Mouse (Mus musculus): ENCODE data around the gene Rnft1. TPM values are rescaled to one million over a fixed set of nuclear protein-coding genes. Genes with fewer than 3 reads are reported as not detected.
"Not testable (repeated sequence)": the region's sequence is repeated elsewhere in the genome, so short reads cannot be mapped to it uniquely, and the experiment has no call there.

Rnft1 gene
- polyA plus RNA-seq, 1 experiment from 2014 or later, result 17.2 TPM

DNA sequence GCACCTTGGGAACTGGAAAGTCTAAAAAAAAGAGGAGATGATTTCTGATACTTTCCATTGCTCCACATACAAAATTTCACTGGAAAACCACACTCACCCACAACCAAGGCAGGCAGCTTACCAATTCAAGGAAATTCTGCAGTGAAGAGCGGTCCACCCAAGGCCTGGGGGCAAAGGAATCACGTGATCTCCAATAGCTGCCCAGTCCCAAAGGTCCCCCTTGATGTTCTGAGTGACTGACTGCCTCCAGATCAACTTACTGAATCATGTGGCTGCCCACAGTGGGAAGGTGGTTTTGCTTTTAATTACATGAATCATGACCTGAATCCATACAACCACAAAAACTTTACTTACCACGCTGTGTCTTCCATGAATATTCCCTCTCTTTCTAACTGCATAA lies 32.8 kb downstream of the Rnft1 start:
- H3K4me3 ChIP-seq (replicated peaks), result no peak overlapping the region
- 89% methylated on average over 3 of the region's 3 CpGs for WGBS (ENCODE audit: insufficient replicate concordance)
- peaks cover 81% of the 10 kb centered on the region for H3K36me3 ChIP-seq (replicated peaks)
- H3K4me1 ChIP-seq (replicated peaks), result no peaks in the 10 kb centered on the region
- H3K4me2 ChIP-seq, result no peak overlapping the region
- no peak overlapping the region for H3K27ac ChIP-seq (replicated peaks)
- H3K9ac ChIP-seq, result no peak overlapping the region
- ATAC-seq (ENCODE audit: insufficient read depth), result no peak
- no peaks in the 10 kb centered on the region for H3K9me3 ChIP-seq (replicated peaks)
- no peaks in the 10 kb centered on the region for H3K27me3 ChIP-seq

DNA sequence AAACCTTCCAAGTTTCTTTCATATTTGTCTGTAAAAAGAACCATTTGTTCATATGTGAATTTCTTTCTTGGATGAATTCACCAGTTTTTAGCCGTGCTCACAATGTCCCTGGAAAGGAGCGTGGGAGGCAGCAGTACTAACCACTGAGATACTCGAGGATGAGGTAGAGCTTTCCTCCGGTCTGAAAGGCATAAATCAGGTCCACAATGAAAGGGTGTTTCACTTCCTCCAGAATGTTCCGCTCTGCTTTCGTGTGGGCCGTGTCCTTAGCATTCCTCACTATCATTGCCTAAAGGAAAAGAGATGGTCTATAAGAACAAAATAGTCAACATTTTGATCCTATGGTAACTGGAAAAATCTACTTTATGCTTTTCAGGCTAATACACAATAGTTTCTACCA lies 35.3 kb downstream of the Rnft1 start:
- no peak for ATAC-seq (ENCODE audit: insufficient read depth)
- no peak overlapping the region for H3K27ac ChIP-seq (replicated peaks)
- no peak overlapping the region for H3K4me3 ChIP-seq (replicated peaks)
- no peaks in the 10 kb centered on the region for H3K9me3 ChIP-seq (replicated peaks)
- WGBS (ENCODE audit: insufficient replicate concordance), result 80% methylated on average over 7 of the region's 7 CpGs
- H3K4me2 ChIP-seq, result no peak overlapping the region
- peaks cover 84% of the 10 kb centered on the region for H3K36me3 ChIP-seq (replicated peaks)
- H3K9ac ChIP-seq, result no peak overlapping the region
- no peaks in the 10 kb centered on the region for H3K4me1 ChIP-seq (replicated peaks)
- H3K27me3 ChIP-seq, result no peaks in the 10 kb centered on the region

DNA sequence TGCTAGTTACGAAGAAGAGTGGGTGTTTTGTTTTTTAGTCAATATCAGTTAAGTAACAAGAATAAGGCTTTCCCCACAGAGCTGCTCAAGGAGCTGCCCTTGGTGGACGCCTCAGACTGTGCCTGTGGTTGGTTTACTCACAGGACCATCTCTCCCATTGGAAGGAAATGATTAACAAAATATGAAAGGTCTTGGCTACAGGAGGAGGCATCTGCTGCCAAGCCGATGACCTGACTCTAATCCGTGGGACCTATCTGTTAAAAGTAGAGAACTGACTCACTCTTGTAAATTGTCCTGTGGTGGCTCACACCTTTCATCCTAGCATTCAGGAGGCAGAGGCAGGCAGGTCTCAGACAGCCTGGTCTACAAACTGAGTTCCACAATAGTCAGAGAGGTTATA lies 43.1 kb downstream of the Rnft1 start:
- WGBS (ENCODE audit: insufficient replicate concordance), result 83% methylated on average over 4 of the region's 4 CpGs
- ATAC-seq (ENCODE audit: insufficient read depth), result no peak
- Histone ChIP-seq H3K36me3 (replicated peaks) (peaks cover 83% of the 10 kb centered on the region), H3K4me3 (replicated peaks) (no peak overlapping the region), H3K27ac (replicated peaks) (no peak overlapping the region), H3K4me2 (no peak overlapping the region), H3K9ac (no peak overlapping the region), H3K27me3 (no peaks in the 10 kb centered on the region), H3K4me1 (replicated peaks) (no peaks in the 10 kb centered on the region), H3K9me3 (replicated peaks) (no peaks in the 10 kb centered on the region)

DNA sequence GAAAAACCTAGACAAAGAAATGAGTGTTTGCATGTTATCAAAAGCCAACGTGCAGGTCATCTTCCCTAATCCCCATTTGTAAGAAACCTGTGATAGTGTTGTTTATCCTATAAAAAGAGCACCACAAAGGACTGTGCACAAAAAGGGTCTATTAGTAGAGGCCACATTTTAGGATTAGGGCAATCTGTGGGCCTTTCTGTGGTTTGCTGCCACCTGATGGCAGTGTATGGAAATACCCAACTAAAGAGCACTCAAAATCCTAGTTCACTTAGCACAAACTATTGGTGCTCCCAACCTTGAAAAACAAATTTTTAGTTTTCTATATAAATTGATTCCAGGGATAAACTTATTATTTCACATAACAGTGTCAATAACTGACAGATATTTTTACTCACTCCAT lies 48.4 kb downstream of the Rnft1 start:
- H3K4me3 ChIP-seq (replicated peaks), result no peak overlapping the region
- no peak overlapping the region for H3K4me2 ChIP-seq
- ATAC-seq (ENCODE audit: insufficient read depth), result no peak
- peaks cover 48% of the 10 kb centered on the region for H3K36me3 ChIP-seq (replicated peaks)
- H3K27ac ChIP-seq (replicated peaks), result no peak overlapping the region
- no peaks in the 10 kb centered on the region for H3K9me3 ChIP-seq (replicated peaks)
- no peaks in the 10 kb centered on the region for H3K4me1 ChIP-seq (replicated peaks)
- H3K27me3 ChIP-seq, result no peaks in the 10 kb centered on the region
- no peak overlapping the region for H3K9ac ChIP-seq
- WGBS (ENCODE audit: insufficient replicate concordance), result 69% methylated on average over 1 of the region's 1 CpGs

DNA sequence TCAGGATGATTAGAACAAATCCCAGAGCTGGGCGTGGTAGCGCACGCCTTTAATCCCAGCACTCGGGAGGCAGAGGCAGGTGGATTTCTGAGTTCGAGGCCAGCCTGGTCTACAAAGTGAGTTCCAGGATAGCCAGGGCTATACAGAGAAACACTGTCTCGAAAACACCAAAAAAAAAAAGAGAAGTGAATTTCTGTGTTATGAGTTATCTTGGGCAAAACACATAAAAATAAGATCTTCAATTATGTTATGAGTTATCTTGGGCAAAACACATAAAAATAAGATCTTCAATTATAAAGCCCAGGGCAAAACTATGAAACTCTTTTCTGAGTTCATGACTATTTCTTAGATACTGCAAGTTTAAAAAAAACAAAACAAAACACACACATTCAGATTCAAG lies 48.8 kb downstream of the Rnft1 start:
- H3K27ac ChIP-seq (replicated peaks); H3K9ac ChIP-seq; H3K9me3 ChIP-seq (replicated peaks); H3K4me1 ChIP-seq (replicated peaks); H3K4me3 ChIP-seq (replicated peaks); H3K4me2 ChIP-seq; H3K27me3 ChIP-seq; ATAC-seq (ENCODE audit: insufficient read depth): not testable (repeated sequence)
- 78% methylated on average over 6 of the region's 6 CpGs for WGBS (ENCODE audit: insufficient replicate concordance)
- peaks cover 45% of the 10 kb centered on the region for H3K36me3 ChIP-seq (replicated peaks)

DNA sequence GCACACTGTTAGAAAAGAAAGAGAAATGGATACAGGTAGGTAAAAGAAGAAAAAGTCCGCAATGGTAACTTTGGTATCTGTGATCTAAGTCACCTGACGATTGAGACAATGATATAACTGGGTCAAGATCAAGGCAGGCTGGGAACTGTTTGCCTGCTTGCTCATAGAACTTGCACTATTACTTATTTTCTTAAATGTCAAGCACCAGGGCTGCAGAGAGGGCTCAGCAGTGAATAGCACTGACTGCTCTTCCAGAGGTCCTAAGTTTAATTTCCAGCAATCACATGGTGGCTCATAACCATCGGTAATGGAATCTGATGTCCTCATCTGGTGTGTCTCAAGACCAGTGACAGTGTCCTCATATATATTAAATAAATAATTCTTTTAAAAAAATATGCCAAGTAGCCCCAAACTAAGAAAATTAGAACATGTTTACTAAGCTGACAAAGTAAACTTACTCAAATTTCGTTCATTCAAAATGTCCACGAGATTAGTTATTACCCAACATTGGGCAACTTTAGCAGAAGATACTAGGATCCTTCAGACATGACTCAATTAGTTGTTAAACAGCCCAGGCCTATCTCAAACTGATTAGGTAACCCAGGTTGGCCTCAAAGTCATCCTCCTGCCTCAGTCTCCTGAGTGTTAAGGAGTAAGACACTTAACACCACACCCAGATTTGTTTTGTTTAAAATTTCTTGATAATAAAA lies 49.9 kb downstream of the Rnft1 start:
- Histone ChIP-seq H3K4me1 (replicated peaks) (0 out of 2 replicates have a peak, but pooled peaks cover 2% of the 10 kb centered on the region), H3K27me3 (no peaks in the 10 kb centered on the region), H3K4me2 (no peak overlapping the region), H3K9ac (no peak overlapping the region), H3K27ac (replicated peaks) (no peak overlapping the region), H3K4me3 (replicated peaks) (no peak overlapping the region), H3K9me3 (replicated peaks) (no peaks in the 10 kb centered on the region), H3K36me3 (replicated peaks) (peaks cover 36% of the 10 kb centered on the region)
- 82% methylated on average over 5 of the region's 5 CpGs for WGBS (ENCODE audit: insufficient replicate concordance)
- no peak for ATAC-seq (ENCODE audit: insufficient read depth)

DNA sequence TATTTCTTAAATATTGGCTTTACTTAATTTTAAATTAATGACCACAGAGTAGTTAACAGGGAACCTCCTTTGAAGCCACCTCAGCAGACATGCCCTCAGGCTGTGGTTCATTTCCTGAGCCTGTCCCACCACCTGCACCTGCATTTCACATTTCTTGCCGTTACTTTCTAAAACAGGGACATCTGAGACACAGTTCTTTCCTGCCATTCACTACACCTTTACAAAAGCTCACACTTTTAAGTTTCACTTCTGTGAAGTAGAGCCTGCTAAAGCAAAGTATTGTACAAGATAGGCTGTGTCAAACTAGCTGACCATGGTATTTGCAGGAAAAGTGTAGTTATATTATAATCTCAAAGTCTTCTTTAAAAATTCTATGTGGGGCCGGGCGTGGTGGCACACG lies 54.3 kb downstream of the Rnft1 start:
- Histone ChIP-seq H3K9ac (no peak overlapping the region), H3K27ac (replicated peaks) (no peak overlapping the region), H3K27me3 (no peaks in the 10 kb centered on the region), H3K9me3 (replicated peaks) (no peaks in the 10 kb centered on the region), H3K4me1 (replicated peaks) (peaks cover 33% of the 10 kb centered on the region), H3K36me3 (replicated peaks) (peaks cover 8% of the 10 kb centered on the region), H3K4me3 (replicated peaks) (no peak overlapping the region), H3K4me2 (no peak overlapping the region)
- 86% methylated on average over 4 of the region's 4 CpGs for WGBS (ENCODE audit: insufficient replicate concordance)
- no peak for ATAC-seq (ENCODE audit: insufficient read depth)

DNA sequence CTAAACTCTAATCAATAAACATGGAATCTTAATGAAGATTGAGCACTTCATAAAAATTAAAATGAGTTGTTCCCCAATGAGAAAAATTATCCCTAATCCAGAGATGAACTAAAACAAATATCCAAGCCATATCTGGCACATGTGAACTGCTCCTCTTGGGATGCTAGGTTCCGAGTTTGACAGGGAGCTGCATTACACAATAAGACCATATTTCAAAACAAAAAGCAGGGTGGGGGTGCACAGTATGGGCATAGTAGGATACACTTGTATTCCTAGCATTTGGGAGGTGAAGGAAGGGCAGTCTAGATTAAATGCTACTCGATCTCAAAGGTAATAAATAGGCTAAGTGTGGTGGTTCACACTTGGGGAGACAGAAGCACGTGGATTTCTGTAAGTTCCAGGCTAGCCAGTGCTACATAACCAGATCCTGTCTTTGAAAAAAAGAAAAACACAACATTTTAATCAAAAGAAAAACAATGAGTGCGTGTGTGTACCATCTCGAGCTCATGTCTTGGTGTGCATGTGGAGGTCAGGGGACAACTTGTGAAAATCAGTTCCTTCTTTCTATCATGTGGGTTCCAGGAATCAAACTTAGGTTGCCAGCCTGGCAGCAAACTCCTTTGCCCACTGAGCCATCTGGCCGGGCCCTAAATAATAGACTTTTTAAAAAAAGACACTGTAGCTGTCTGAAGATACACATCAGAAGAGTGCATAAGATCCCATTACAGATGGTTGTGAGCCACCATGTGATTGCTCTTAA lies 55.4 kb downstream of the Rnft1 start:
- Histone ChIP-seq H3K27me3 (no peaks in the 10 kb centered on the region), H3K9me3 (replicated peaks) (no peaks in the 10 kb centered on the region), H3K9ac (no peak overlapping the region), H3K36me3 (replicated peaks) (0 out of 2 replicates have a peak, but pooled peaks cover 3% of the 10 kb centered on the region), H3K27ac (replicated peaks) (no peak overlapping the region), H3K4me2 (no peak overlapping the region), H3K4me3 (replicated peaks) (no peak overlapping the region), H3K4me1 (replicated peaks) (peaks cover 33% of the 10 kb centered on the region)
- WGBS (ENCODE audit: insufficient replicate concordance), result 74% methylated on average over 6 of the region's 6 CpGs
- ATAC-seq (ENCODE audit: insufficient read depth), result no peak

DNA sequence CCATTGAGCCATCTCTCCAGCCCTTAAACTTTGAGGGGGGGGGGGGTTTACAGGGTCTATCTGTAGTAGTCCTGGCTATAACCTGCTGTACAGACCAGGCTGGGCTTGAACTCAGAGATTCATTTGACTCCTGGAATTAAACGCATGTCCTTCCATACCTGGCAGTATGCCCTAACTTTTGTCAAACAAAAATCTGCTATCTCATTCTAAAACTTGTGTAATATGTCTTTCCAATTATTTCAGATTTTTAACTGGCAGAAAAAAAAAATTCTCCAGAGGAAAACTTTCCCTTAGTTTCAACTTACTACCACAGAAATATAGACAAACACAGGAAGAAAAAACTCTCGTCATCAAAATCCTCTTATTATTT lies 56.0 kb downstream of the Rnft1 start:
- no peak for ATAC-seq (ENCODE audit: insufficient read depth)
- Histone ChIP-seq H3K4me2 (no peak overlapping the region), H3K27me3 (no peaks in the 10 kb centered on the region), H3K4me1 (replicated peaks) (peaks cover 33% of the 10 kb centered on the region), H3K36me3 (replicated peaks) (0 out of 2 replicates have a peak, but pooled peaks cover 3% of the 10 kb centered on the region), H3K9ac (no peak overlapping the region), H3K27ac (replicated peaks) (no peak overlapping the region), H3K4me3 (replicated peaks) (no peak overlapping the region), H3K9me3 (replicated peaks) (no peaks in the 10 kb centered on the region)
- WGBS (ENCODE audit: insufficient replicate concordance), result 79% methylated on average over 2 of the region's 2 CpGs

DNA sequence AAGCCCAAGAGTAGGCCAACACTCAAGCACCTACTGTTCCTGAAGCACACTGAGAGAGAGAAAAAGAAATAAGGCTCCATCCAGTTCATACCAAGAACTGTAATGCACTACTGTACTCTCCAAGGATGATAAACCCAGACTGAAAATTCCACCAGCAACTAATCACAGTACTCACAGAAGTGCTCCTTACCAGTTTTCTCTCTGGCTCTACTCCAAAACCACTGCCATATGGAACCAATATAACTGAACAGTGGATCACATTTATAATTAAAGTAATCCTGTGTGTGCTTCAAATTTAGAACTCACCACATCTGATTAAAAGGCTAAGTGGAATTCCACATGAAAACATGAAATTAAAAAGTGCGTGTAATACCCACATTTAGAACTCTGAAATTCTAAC lies 58.4 kb downstream of the Rnft1 start:
- H3K4me1 ChIP-seq (replicated peaks), result peaks cover 46% of the 10 kb centered on the region
- no peak for ATAC-seq (ENCODE audit: insufficient read depth)
- H3K9me3 ChIP-seq (replicated peaks), result no peaks in the 10 kb centered on the region
- H3K9ac ChIP-seq, result no peak overlapping the region; the same call in 1 of the 2 replicates
- H3K4me2 ChIP-seq, result peak overlapping the region; percentile 72
- peak overlapping the region; percentile 84 for H3K4me3 ChIP-seq (replicated peaks)
- WGBS (ENCODE audit: insufficient replicate concordance), result 85% methylated on average over 1 of the region's 1 CpGs
- H3K27ac ChIP-seq (replicated peaks), result no peak overlapping the region
- no peaks in the 10 kb centered on the region for H3K27me3 ChIP-seq
- 0 out of 2 replicates have a peak, but pooled peaks cover 3% of the 10 kb centered on the region for H3K36me3 ChIP-seq (replicated peaks)

DNA sequence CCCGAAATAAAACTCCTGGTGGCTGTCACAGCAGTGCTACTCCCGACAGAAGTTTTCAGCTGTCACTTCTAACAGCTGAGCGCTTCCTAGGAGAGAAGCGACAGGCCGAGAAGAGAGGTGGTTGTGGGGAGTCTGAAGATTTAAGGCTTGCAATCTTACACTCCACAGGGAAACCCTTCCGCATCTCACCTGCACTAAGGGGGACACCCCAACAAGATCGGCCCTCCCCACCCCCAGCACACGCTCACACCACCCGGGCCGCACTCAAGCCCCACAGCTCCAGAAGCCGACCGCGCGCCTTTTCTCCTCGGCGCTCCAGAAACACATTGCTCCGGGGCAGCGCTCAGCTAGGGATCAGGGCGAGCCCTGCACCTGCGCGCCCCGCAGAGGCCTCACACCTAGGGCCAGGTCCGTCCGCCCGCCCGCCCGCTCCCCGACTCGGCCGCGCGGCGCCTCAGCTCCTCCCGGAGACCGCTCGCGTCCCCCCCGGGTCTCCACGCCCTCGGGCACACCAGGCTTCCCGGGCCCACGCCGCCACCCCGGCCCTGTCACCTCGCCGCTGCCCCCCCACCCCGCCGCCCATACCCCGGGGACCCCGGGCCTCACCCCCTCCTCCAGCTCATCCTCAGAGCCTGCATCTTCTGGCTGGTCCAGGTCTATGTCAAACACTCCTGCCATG lies 59.6 kb downstream of the Rnft1 start:
- peak; percentile 72 for ATAC-seq (ENCODE audit: insufficient read depth)
- Histone ChIP-seq H3K4me3 (replicated peaks) (peak overlapping the region; percentile 84), H3K9ac (peak overlapping the region; percentile 97), H3K9me3 (replicated peaks) (no peaks in the 10 kb centered on the region), H3K36me3 (replicated peaks) (peaks cover 9% of the 10 kb centered on the region), H3K27me3 (no peaks in the 10 kb centered on the region), H3K27ac (replicated peaks) (peak overlapping the region; percentile 88), H3K4me1 (replicated peaks) (peaks cover 44% of the 10 kb centered on the region), H3K4me2 (peak overlapping the region; percentile 72)
- under 1% methylated on average over 50 of the region's 50 CpGs for WGBS (ENCODE audit: insufficient replicate concordance)
